Mouse (Mus musculus): ENCODE results near the gene Commd1. TPM values are rescaled to one million over a fixed set of nuclear protein-coding genes. Genes with fewer than 3 reads are reported as not detected.

Gene Commd1
- polyA plus RNA-seq, 1 experiment from 2014 or later: 363 TPM

DNA sequence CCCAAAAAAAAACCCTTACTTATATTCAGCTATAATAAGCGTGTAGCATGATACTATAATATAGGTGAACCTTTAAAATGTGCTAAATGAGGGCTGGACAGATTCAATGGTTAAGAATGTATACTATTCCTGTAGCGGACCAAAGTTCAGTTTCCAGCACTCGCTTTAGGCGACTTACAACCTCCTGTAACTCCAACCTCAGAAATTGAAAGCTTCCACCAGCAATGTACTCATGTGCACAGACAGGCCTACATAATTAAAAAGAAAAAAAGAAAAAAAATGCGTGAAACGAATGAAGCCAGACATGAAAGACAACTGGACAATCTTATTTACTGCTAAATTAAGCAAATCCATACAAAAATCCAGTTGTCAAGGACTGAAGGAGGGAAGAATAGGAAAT lies 664 bp upstream of the Commd1 start:
- Histone ChIP-seq H3K4me3 (peak overlapping the region; percentile 74; the same call in 1 of the 2 replicates), H3K27me3 (ENCODE audit: insufficient read depth, poor library complexity, severe bottlenecking) (no peaks in the 10 kb centered on the region), H3K4me1 (peaks cover 10% of the 10 kb centered on the region), H3K9me3 (no peaks in the 10 kb centered on the region), H3K36me3 (peaks cover 12% of the 10 kb centered on the region), H3K27ac (peak overlapping the region; percentile 95; the same call in 1 of the 2 replicates)
- 70% methylated on average over 6 of the region's 6 CpGs for WGBS
- DNase-seq (ENCODE audit: low spot score): no peak

GRCm38 (mm10) chr11:22981543-22981950 lies 635 bp downstream of the Commd1 start:
- H3K27ac ChIP-seq: peak overlapping the region; percentile 95
- no peaks in the 10 kb centered on the region for H3K9me3 ChIP-seq
- peaks cover 22% of the 10 kb centered on the region for H3K36me3 ChIP-seq
- H3K27me3 ChIP-seq (ENCODE audit: insufficient read depth, poor library complexity, severe bottlenecking): no peaks in the 10 kb centered on the region
- 2% methylated on average over 12 of the region's 12 CpGs for whole genome bisulfite sequencing
- DNase-seq (ENCODE audit: low spot score): no peak
- H3K4me1 ChIP-seq: peaks cover 10% of the 10 kb centered on the region
- peak overlapping the region; percentile 74 for H3K4me3 ChIP-seq

GRCm38 (mm10) chr11:22981041-22981440 lies 1.1 kb downstream of the Commd1 start:
- Histone ChIP-seq H3K27me3 (ENCODE audit: insufficient read depth, poor library complexity, severe bottlenecking) (no peaks in the 10 kb centered on the region), H3K4me3 (peak overlapping the region; percentile 74), H3K36me3 (peaks cover 22% of the 10 kb centered on the region), H3K4me1 (peaks cover 10% of the 10 kb centered on the region), H3K27ac (peak overlapping the region; percentile 95; the same call in 1 of the 2 replicates), H3K9me3 (no peaks in the 10 kb centered on the region)
- no peak for DNase-seq (ENCODE audit: low spot score)
- 32% methylated on average over 4 of the region's 4 CpGs for WGBS

- H3K27me3 ChIP-seq (ENCODE audit: insufficient read depth, poor library complexity, severe bottlenecking): no peaks in the 10 kb centered on the region
- no peaks in the 10 kb centered on the region for H3K9me3 ChIP-seq
- peaks cover 15% of the 10 kb centered on the region for H3K4me1 ChIP-seq
- WGBS: 87% methylated on average over 1 of the region's 1 CpGs
- H3K36me3 ChIP-seq: peaks cover 26% of the 10 kb centered on the region
- no peak for DNase-seq (ENCODE audit: low spot score)
- no peak overlapping the region for H3K4me3 ChIP-seq
- H3K27ac ChIP-seq: no peak overlapping the region
Measured at GRCm38 (mm10) chr11:22979221-22979620, 3.0 kb downstream of the Commd1 start.

DNA sequence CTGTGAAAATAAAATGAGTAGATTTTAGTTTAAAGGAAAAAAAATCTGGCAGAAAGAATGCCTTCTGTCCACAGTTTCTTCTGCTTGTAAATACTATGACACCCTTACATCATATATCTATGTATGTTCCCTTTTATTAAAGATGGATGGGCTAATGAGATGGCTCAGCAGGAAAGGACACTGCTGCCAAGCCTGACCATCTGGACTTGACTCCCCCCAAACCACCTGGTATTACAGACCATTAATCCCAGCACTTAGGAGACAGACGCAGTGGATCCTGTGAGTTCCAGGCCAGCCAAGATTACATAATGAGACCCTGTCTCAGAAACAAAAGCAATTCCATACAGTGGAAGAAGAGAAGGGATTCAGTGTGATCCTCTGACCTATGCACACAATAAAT lies 3.5 kb downstream of the Commd1 start:
- no peak overlapping the region for H3K4me3 ChIP-seq
- no peaks in the 10 kb centered on the region for H3K9me3 ChIP-seq
- DNase-seq (ENCODE audit: low spot score): no peak
- H3K36me3 ChIP-seq: peaks cover 31% of the 10 kb centered on the region
- H3K4me1 ChIP-seq: peaks cover 19% of the 10 kb centered on the region
- no peak overlapping the region for H3K27ac ChIP-seq
- WGBS: 86% methylated on average over 1 of the region's 1 CpGs
- H3K27me3 ChIP-seq (ENCODE audit: insufficient read depth, poor library complexity, severe bottlenecking): no peaks in the 10 kb centered on the region

DNA sequence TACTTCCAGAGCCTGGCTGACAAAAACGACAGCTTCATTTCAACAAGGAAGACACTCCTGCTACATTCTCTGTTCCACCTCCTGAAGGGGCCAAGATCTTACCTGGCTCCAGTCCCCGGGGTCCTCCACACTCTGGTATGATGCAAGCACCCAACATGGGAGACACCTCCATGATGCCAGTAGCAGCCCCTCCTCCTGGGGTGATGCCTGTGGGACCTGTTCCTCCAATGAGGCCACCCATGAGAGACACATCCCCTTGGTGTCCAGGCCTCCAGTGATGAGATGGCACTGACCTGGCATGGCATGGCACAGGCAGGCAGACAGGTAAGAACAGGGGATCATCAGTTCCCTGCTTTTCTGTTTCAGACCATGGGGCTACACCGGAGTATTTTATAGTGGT lies 4.0 kb downstream of the Commd1 start:
- H3K9me3 ChIP-seq: no peaks in the 10 kb centered on the region
- H3K27ac ChIP-seq: no peak overlapping the region
- DNase-seq (ENCODE audit: low spot score): no peak
- no peak overlapping the region for H3K4me3 ChIP-seq
- 83% methylated on average over 3 of the region's 3 CpGs for WGBS
- no peaks in the 10 kb centered on the region for H3K27me3 ChIP-seq (ENCODE audit: insufficient read depth, poor library complexity, severe bottlenecking)
- peaks cover 19% of the 10 kb centered on the region for H3K4me1 ChIP-seq
- peaks cover 36% of the 10 kb centered on the region for H3K36me3 ChIP-seq

GRCm38 (mm10) chr11:22973599-22973998 lies 8.6 kb downstream of the Commd1 start:
- WGBS: 49% methylated on average over 14 of the region's 14 CpGs
- peaks cover 18% of the 10 kb centered on the region for H3K9me3 ChIP-seq
- peaks cover 9% of the 10 kb centered on the region for H3K4me1 ChIP-seq
- peak overlapping the region; percentile 64 for H3K4me3 ChIP-seq
- no peak for DNase-seq (ENCODE audit: low spot score)
- H3K27me3 ChIP-seq (ENCODE audit: insufficient read depth, poor library complexity, severe bottlenecking): no peaks in the 10 kb centered on the region
- H3K27ac ChIP-seq: peak overlapping the region; percentile 86
- peaks cover 52% of the 10 kb centered on the region for H3K36me3 ChIP-seq

DNA sequence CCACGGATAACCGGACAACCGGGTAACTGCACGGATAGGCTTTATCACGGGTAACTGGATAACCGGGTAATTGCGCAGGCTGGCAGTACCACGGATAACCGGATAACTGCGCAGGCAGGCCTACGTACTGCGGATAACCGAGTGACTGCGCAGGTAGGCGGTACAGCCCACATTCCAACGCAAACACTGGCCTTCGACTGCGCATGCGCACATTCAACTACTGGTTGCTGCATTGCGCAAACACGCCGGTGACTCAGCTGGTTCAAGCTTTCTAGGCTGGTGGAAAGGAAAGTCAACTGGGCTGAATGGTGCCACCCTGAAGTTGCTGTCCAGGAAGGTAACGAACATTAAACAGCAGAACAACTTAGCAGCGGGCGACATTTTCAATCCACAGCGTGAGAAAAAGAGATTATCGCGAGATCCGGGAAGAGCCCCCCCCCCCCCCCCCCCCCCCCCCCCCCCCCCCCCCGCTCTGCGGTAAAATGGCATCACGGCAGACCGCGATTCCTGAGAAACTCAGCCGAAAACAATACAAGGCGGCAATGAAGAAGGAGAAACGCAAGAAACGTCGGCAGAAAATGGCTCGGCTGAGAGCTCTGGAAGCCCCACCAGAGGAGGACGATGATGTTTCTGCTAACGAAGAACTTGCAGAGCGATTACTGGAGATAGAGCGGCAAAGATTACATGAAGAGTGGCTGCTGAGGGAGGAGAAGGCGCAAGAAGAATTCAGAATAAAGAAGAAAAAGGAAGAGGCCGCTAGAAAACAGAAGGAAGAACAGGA lies 9.2 kb downstream of the Commd1 start:
- H3K27me3 ChIP-seq (ENCODE audit: insufficient read depth, poor library complexity, severe bottlenecking): no peaks in the 10 kb centered on the region
- 48% methylated on average over 44 of the region's 46 CpGs for WGBS
- peaks cover 18% of the 10 kb centered on the region for H3K9me3 ChIP-seq
- peak; percentile 90 for DNase-seq (ENCODE audit: low spot score)
- H3K27ac ChIP-seq: peak overlapping the region; percentile 86
- peaks cover 9% of the 10 kb centered on the region for H3K4me1 ChIP-seq
- peak overlapping the region; percentile 64 for H3K4me3 ChIP-seq
- peaks cover 51% of the 10 kb centered on the region for H3K36me3 ChIP-seq

GRCm38 (mm10) chr11:22971835-22972709 lies 10.1 kb downstream of the Commd1 start, which contains the start of gene Zrsr1:
Gene Zrsr1 (plus strand): TSS chr11:22972005.
- H3K4me3 ChIP-seq: peak within 1 kb of the TSS; percentile 64
- peak; percentile 87 for DNase-seq (ENCODE audit: low spot score)
- peaks cover 9% of the 10 kb centered on the region for H3K4me1 ChIP-seq
- WGBS: 47% methylated on average over 56 of the region's 56 CpGs
- peak within 1 kb of the TSS; percentile 86 for H3K27ac ChIP-seq
- H3K9me3 ChIP-seq: peaks cover 18% of the 10 kb centered on the region
- peaks cover 50% of the 10 kb centered on the region for H3K36me3 ChIP-seq
- H3K27me3 ChIP-seq (ENCODE audit: insufficient read depth, poor library complexity, severe bottlenecking): no peaks in the 10 kb centered on the region

DNA sequence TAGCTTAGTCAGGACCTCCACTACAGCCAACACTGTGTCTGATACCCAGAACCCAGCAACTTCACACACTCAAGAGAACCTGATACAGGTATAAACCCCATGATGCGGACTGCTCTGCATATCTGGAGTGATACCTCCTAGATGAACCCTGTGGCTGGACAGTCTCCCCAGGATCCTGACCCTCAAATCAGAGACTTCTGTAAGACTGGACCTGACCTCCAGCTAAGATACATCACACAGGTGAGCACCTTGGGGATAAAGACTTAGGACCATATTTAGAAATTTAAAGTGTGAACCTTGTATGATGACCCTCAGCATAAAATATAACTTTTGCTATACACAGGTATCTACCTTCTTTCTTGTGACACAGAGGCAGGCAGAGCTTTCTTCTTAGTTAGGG lies 11.6 kb downstream of the Commd1 start:
- H3K27ac ChIP-seq: no peak overlapping the region
- 100% methylated on average over 1 of the region's 1 CpGs for WGBS
- no peak overlapping the region for H3K4me3 ChIP-seq
- H3K27me3 ChIP-seq (ENCODE audit: insufficient read depth, poor library complexity, severe bottlenecking): no peaks in the 10 kb centered on the region
- no peak for DNase-seq (ENCODE audit: low spot score)
- peaks cover 57% of the 10 kb centered on the region for H3K36me3 ChIP-seq
- peaks cover 18% of the 10 kb centered on the region for H3K9me3 ChIP-seq
- H3K4me1 ChIP-seq: peaks cover 8% of the 10 kb centered on the region

GRCm38 (mm10) chr11:22969486-22969885 lies 12.7 kb downstream of the Commd1 start:
- H3K4me3 ChIP-seq: no peak overlapping the region
- DNase-seq (ENCODE audit: low spot score): no peak
- 75% methylated on average over 6 of the region's 6 CpGs for WGBS
- peaks cover 18% of the 10 kb centered on the region for H3K9me3 ChIP-seq
- H3K36me3 ChIP-seq: peaks cover 57% of the 10 kb centered on the region
- peaks cover 5% of the 10 kb centered on the region; the same call in 1 of the 2 replicates for H3K4me1 ChIP-seq
- H3K27me3 ChIP-seq (ENCODE audit: insufficient read depth, poor library complexity, severe bottlenecking): no peaks in the 10 kb centered on the region
- no peak overlapping the region for H3K27ac ChIP-seq

- no peaks in the 10 kb centered on the region for H3K27me3 ChIP-seq (ENCODE audit: insufficient read depth, poor library complexity, severe bottlenecking)
- H3K36me3 ChIP-seq: peaks cover 24% of the 10 kb centered on the region
- no peak overlapping the region for H3K27ac ChIP-seq
- no peaks in the 10 kb centered on the region for H3K4me1 ChIP-seq
- no peak overlapping the region for H3K4me3 ChIP-seq
- WGBS: 78% methylated on average over 4 of the region's 4 CpGs
- no peaks in the 10 kb centered on the region for H3K9me3 ChIP-seq
- DNase-seq (ENCODE audit: low spot score): no peak
Measured at GRCm38 (mm10) chr11:22965503-22965902, 16.7 kb downstream of the Commd1 start.

GRCm38 (mm10) chr11:22964401-22964800 lies 17.8 kb downstream of the Commd1 start:
- WGBS: 76% methylated on average over 4 of the region's 4 CpGs
- Histone ChIP-seq H3K36me3 (peaks cover 24% of the 10 kb centered on the region), H3K4me3 (no peak overlapping the region), H3K27me3 (ENCODE audit: insufficient read depth, poor library complexity, severe bottlenecking) (no peaks in the 10 kb centered on the region), H3K4me1 (no peaks in the 10 kb centered on the region), H3K9me3 (no peaks in the 10 kb centered on the region), H3K27ac (no peak overlapping the region)
- DNase-seq (ENCODE audit: low spot score): no peak

All from heart, embryonic 10.5 days (tissue).